Mouse (Mus musculus): ENCODE measurements around the gene Hmgxb4. TPM values are rescaled to one million over a fixed set of nuclear protein-coding genes. Genes with fewer than 3 reads are reported as not detected.

Hmgxb4 gene
- 29.7 TPM for polyA plus RNA-seq (2014; fragmentation: Illumina TruSeq; extraction: RNeasy Lipid Tissue Mini Kit (QIAGEN cat#74804); ENCODE audit: low read depth, low replicate concordance)

DNA sequence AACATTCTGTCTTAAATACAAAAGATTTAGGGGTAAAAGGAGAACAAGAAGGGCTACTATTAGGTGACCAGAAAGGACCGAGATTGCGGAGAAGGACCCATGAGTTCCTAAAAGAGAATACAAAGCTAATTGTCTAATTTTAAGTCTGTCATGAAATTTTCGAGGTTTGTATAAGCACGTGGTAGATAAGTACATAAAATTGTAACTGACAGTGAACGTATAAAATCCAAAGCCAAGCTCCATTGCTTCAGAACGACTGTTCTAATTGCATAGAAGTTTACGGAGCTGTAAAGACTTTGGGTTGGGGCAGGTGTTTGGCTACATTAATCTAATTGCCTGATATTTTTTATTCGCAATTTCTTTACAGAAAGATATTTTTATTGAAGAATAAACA, at the start of gene Hmgxb4:
TSS of gene Hmgxb4 (plus strand) at position 276 of the 394 bp plus-strand sequence.

DNA sequence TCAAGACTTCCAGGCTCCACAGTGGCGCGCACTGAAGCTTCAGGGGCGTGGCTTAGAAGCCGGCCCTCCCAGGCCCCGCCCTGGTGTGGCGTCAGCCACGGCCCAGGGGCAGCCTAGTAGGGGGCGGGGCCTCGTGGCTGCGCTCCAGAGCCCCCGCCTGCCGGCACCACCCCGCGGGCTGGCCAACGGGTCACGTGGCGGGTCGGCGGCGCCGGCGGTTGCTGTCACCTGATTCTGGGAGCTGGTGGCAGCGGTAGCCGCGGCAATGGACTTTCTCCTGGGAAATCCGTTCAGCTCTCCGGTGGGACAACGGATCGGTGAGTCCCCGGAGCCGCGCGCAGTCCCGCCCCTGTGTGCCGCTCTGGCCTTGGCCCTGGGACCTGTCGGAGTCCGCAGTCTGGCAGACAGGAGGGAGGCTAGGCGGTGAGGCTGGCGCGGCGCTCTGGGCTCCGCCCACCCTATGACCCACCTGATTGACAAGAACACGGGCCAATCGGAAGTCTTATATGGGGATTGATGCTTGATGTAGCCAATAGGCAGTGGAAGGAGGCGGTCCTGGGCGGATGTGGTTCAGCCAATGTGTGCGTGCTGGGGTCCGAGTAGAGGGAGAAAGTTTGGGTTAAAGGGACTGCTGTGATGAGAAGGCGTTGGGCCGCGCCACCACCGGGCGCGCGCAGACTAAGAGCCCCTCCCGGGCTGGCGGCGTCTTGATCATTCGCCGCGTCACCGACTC, 40.5 kb downstream of the Hmgxb4 start, which contains the start of gene Tom1:
TSS of gene Tom1 (plus strand) at position 195 of the 733 bp plus-strand sequence.

Other genes starting within 250 kb of the Hmgxb4 start
- 12.1 TPM for gene Isx, start 120.2 kb upstream of the Hmgxb4 start, polyA plus RNA-seq (2014; fragmentation: Illumina TruSeq; extraction: RNeasy Lipid Tissue Mini Kit (QIAGEN cat#74804); ENCODE audit: low read depth, low replicate concordance)
- 0.79 TPM for gene Tom1, start 40.3 kb downstream of the Hmgxb4 start, polyA plus RNA-seq (2014; fragmentation: Illumina TruSeq; extraction: RNeasy Lipid Tissue Mini Kit (QIAGEN cat#74804); ENCODE audit: low read depth, low replicate concordance)
- 1.3 TPM for gene Hmox1, start 100.3 kb downstream of the Hmgxb4 start, polyA plus RNA-seq (2014; fragmentation: Illumina TruSeq; extraction: RNeasy Lipid Tissue Mini Kit (QIAGEN cat#74804); ENCODE audit: low read depth, low replicate concordance)
- gene Mcm5, start 116.2 kb downstream of the Hmgxb4 start, polyA plus RNA-seq (2014; fragmentation: Illumina TruSeq; extraction: RNeasy Lipid Tissue Mini Kit (QIAGEN cat#74804); ENCODE audit: low read depth, low replicate concordance): 2.2 TPM
- gene Rasd2, start 220.6 kb downstream of the Hmgxb4 start, polyA plus RNA-seq (2014; fragmentation: Illumina TruSeq; extraction: RNeasy Lipid Tissue Mini Kit (QIAGEN cat#74804); ENCODE audit: low read depth, low replicate concordance): 2.5 TPM